Mouse (Mus musculus): Measurements from ENCODE around the gene Pgp. TPM values are rescaled to one million over a fixed set of nuclear protein-coding genes. Genes with fewer than 3 reads are reported as not detected.
"Not testable (repeated sequence)": the region's sequence is repeated elsewhere in the genome, so short reads cannot be mapped to it uniquely, and the experiment has no call there.

Pgp gene
- polyA plus RNA-seq, 1 experiment, result 48.8 TPM

- no peaks in the 10 kb centered on the region; the same call in 1 of the 2 replicates for H3K4me1 ChIP-seq
- no peaks in the 10 kb centered on the region for H3K9me3 ChIP-seq
- H3K4me3 ChIP-seq (replicated peaks), result no peak overlapping the region
- TF ChIP-seq GATA1 (IDR thresholded peaks at IDR 0.05; ENCODE audit: borderline replicate concordance, low read length) (no peak), FLI1 (IDR thresholded peaks at IDR 0.05; ENCODE audit: low read length) (no peak)
- peaks cover 96% of the 10 kb centered on the region for H3K36me3 ChIP-seq (replicated peaks; ENCODE audit: low read length)
- H3K27me3 ChIP-seq (replicated peaks), result no peaks in the 10 kb centered on the region
Observed at GRCm38 (mm10) chr17:24441148-24441547, 29.0 kb upstream of the Pgp start.

- peaks cover 9% of the 10 kb centered on the region for H3K4me1 ChIP-seq
- no peak overlapping the region for H3K4me3 ChIP-seq (replicated peaks)
- TF ChIP-seq GATA1 (IDR thresholded peaks at IDR 0.05; ENCODE audit: borderline replicate concordance, low read length), result no peak
- no peak for TF ChIP-seq FLI1 (IDR thresholded peaks at IDR 0.05; ENCODE audit: low read length)
- H3K9me3 ChIP-seq, result no peaks in the 10 kb centered on the region
- peaks cover 98% of the 10 kb centered on the region for H3K36me3 ChIP-seq (replicated peaks; ENCODE audit: low read length)
- H3K27me3 ChIP-seq (replicated peaks), result no peaks in the 10 kb centered on the region
Observed at GRCm38 (mm10) chr17:24442107-24442506, 28.1 kb upstream of the Pgp start.

- Histone ChIP-seq H3K4me3 (replicated peaks) (no peak within 1 kb of the TSS), H3K27me3 (replicated peaks) (no peaks in the 10 kb centered on the region), H3K4me1 (peaks cover 15% of the 10 kb centered on the region), H3K36me3 (replicated peaks; ENCODE audit: low read length) (peaks cover 98% of the 10 kb centered on the region), H3K9me3 (no peaks in the 10 kb centered on the region)
- no peak for TF ChIP-seq FLI1 (IDR thresholded peaks at IDR 0.05; ENCODE audit: low read length)
- TF ChIP-seq GATA1 (IDR thresholded peaks at IDR 0.05; ENCODE audit: borderline replicate concordance, low read length), result no peak
Observed at GRCm38 (mm10) chr17:24442632-24443155, 27.5 kb upstream of the Pgp start, which contains the start of gene Dnase1l2. Gene Dnase1l2 (minus strand): TSS chr17:24443105.

GRCm38 (mm10) chr17:24443409-24443808, 26.8 kb upstream of the Pgp start:
- H3K27me3 ChIP-seq (replicated peaks), result no peaks in the 10 kb centered on the region
- no peaks in the 10 kb centered on the region for H3K9me3 ChIP-seq
- H3K4me1 ChIP-seq, result peaks cover 22% of the 10 kb centered on the region
- TF ChIP-seq FLI1 (IDR thresholded peaks at IDR 0.05; ENCODE audit: low read length) (no peak), GATA1 (IDR thresholded peaks at IDR 0.05; ENCODE audit: borderline replicate concordance, low read length) (no peak)
- H3K36me3 ChIP-seq (replicated peaks; ENCODE audit: low read length), result peaks cover 99% of the 10 kb centered on the region
- H3K4me3 ChIP-seq (replicated peaks), result no peak overlapping the region

- Histone ChIP-seq H3K27me3 (replicated peaks) (no peaks in the 10 kb centered on the region), H3K4me3 (replicated peaks) (no peak overlapping the region), H3K36me3 (replicated peaks; ENCODE audit: low read length) (peaks cover 100% of the 10 kb centered on the region), H3K9me3 (no peaks in the 10 kb centered on the region), H3K4me1 (peaks cover 40% of the 10 kb centered on the region)
- no peak for TF ChIP-seq GATA1 (IDR thresholded peaks at IDR 0.05; ENCODE audit: borderline replicate concordance, low read length)
- TF ChIP-seq FLI1 (IDR thresholded peaks at IDR 0.05; ENCODE audit: low read length), result no peak
Observed at GRCm38 (mm10) chr17:24446590-24446989, 23.6 kb upstream of the Pgp start.

GRCm38 (mm10) chr17:24449507-24449906, 20.7 kb upstream of the Pgp start:
- no peaks in the 10 kb centered on the region for H3K27me3 ChIP-seq (replicated peaks)
- peaks cover 75% of the 10 kb centered on the region for H3K36me3 ChIP-seq (replicated peaks; ENCODE audit: low read length)
- no peaks in the 10 kb centered on the region for H3K9me3 ChIP-seq
- TF ChIP-seq GATA1 (IDR thresholded peaks at IDR 0.05; ENCODE audit: borderline replicate concordance, low read length) (no peak), FLI1 (IDR thresholded peaks at IDR 0.05; ENCODE audit: low read length) (no peak)
- peaks cover 69% of the 10 kb centered on the region for H3K4me1 ChIP-seq
- H3K4me3 ChIP-seq (replicated peaks), result peak overlapping the region; percentile 0

- Histone ChIP-seq H3K4me3 (replicated peaks) (no peak overlapping the region), H3K4me1 (peaks cover 73% of the 10 kb centered on the region), H3K9me3 (no peaks in the 10 kb centered on the region), H3K27me3 (replicated peaks) (no peaks in the 10 kb centered on the region), H3K36me3 (replicated peaks; ENCODE audit: low read length) (peaks cover 58% of the 10 kb centered on the region)
- no peak for TF ChIP-seq GATA1 (IDR thresholded peaks at IDR 0.05; ENCODE audit: borderline replicate concordance, low read length)
- TF ChIP-seq FLI1 (IDR thresholded peaks at IDR 0.05; ENCODE audit: low read length), result no peak
Observed at GRCm38 (mm10) chr17:24451220-24451619, 19.0 kb upstream of the Pgp start.

- Histone ChIP-seq H3K4me1 (peaks cover 51% of the 10 kb centered on the region), H3K4me3 (replicated peaks) (no peak overlapping the region), H3K36me3 (replicated peaks; ENCODE audit: low read length) (peaks cover 37% of the 10 kb centered on the region)
Observed at GRCm38 (mm10) chr17:24453372-24453771, 16.8 kb upstream of the Pgp start.

GRCm38 (mm10) chr17:24454218-24454755, 15.9 kb upstream of the Pgp start:
- TF ChIP-seq FLI1 (IDR thresholded peaks at IDR 0.05; ENCODE audit: low read length), result no peak
- TF ChIP-seq GATA1 (IDR thresholded peaks at IDR 0.05; ENCODE audit: borderline replicate concordance, low read length), result no peak
- H3K4me3 ChIP-seq (replicated peaks), result peak overlapping the region; percentile 96
- peaks cover 44% of the 10 kb centered on the region for H3K4me1 ChIP-seq
- no peaks in the 10 kb centered on the region for H3K9me3 ChIP-seq
- H3K36me3 ChIP-seq (replicated peaks; ENCODE audit: low read length), result peaks cover 31% of the 10 kb centered on the region
- H3K27me3 ChIP-seq (replicated peaks), result no peaks in the 10 kb centered on the region

More at GRCm38 (mm10) chr17:24453372-24453771, 16.8 kb upstream of the Pgp start:
- Histone ChIP-seq H3K27me3 (replicated peaks) (no peaks in the 10 kb centered on the region), H3K9me3 (no peaks in the 10 kb centered on the region)
- TF ChIP-seq FLI1 (IDR thresholded peaks at IDR 0.05; ENCODE audit: low read length) (no peak), GATA1 (IDR thresholded peaks at IDR 0.05; ENCODE audit: borderline replicate concordance, low read length) (no peak)

GRCm38 (mm10) chr17:24454756-24455522, 15.3 kb upstream of the Pgp start:
- no peak for TF ChIP-seq GATA1 (IDR thresholded peaks at IDR 0.05; ENCODE audit: borderline replicate concordance, low read length)
- TF ChIP-seq FLI1 (IDR thresholded peaks at IDR 0.05; ENCODE audit: low read length), result no peak
- peak overlapping the region; percentile 96 for H3K4me3 ChIP-seq (replicated peaks)
- H3K36me3 ChIP-seq (replicated peaks; ENCODE audit: low read length), result peaks cover 24% of the 10 kb centered on the region
- no peaks in the 10 kb centered on the region for H3K27me3 ChIP-seq (replicated peaks)
- H3K4me1 ChIP-seq, result peaks cover 44% of the 10 kb centered on the region
- H3K9me3 ChIP-seq, result no peaks in the 10 kb centered on the region

- H3K9me3 ChIP-seq; H3K27me3 ChIP-seq (replicated peaks): not testable (repeated sequence)
- peaks cover 17% of the 10 kb centered on the region for H3K36me3 ChIP-seq (replicated peaks; ENCODE audit: low read length)
- peaks cover 43% of the 10 kb centered on the region for H3K4me1 ChIP-seq
- peak overlapping the region; percentile 96 for H3K4me3 ChIP-seq (replicated peaks)
Observed at GRCm38 (mm10) chr17:24455523-24456206, 14.5 kb upstream of the Pgp start.
